Mouse (Mus musculus) ovary, postnatal 36 days (tissue): ENCODE measurements at regions not wholly inside any gene's neighbourhood (a gene's known extent, or its start where the extent isn't known, plus 50 kb on each side); places are given as distances from the start of the nearest gene placed in this dataset.

Experiments used
- DNase-seq: peaks from one replicate; pipeline ENCODE4 v3.0.0; 2022; ENCODE audit warnings: low spot score, mixed read lengths

- DNase-seq, result no peak
Observed at GRCm38 (mm10) chr14:102621546-102621945, 360.9 kb downstream of the Kctd12 start.

GRCm38 (mm10) chr14:102619056-102619455 lies 363.4 kb downstream of the Kctd12 start:
- DNase-seq, result no peak

GRCm38 (mm10) chr14:102615588-102616309 lies 366.7 kb downstream of the Kctd12 start:
- no peak for DNase-seq

- no peak for DNase-seq
Observed at GRCm38 (mm10) chr14:102606055-102606454, 376.4 kb downstream of the Kctd12 start.

GRCm38 (mm10) chr14:102594850-102595249 lies 387.6 kb downstream of the Kctd12 start:
- no peak for DNase-seq

DNA sequence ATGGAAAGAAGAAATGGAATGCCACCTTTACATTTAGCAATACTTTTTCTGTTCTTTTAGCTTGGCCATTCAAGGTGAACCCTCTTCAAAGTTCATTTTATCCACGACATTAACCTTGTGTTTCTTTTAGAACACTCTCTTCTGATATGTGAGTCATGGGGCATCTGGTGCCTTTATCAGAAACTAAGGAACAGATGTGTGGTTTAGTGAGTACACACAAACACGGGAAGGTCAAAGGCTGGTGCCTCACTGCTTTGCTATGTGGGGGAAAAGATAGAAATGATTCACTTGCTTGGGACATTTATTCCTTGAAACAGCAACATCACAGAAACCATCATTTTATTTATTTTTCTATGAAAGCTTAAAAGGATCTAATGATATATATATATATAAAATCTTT lies 428.7 kb downstream of the Kctd12 start:
- DNase-seq, result no peak

GRCm38 (mm10) chr14:102552598-102552997 lies 429.8 kb downstream of the Kctd12 start:
- no peak for DNase-seq

- DNase-seq, result no peak
Observed at GRCm38 (mm10) chr14:102524894-102525577, 457.4 kb downstream of the Kctd12 start.

DNA sequence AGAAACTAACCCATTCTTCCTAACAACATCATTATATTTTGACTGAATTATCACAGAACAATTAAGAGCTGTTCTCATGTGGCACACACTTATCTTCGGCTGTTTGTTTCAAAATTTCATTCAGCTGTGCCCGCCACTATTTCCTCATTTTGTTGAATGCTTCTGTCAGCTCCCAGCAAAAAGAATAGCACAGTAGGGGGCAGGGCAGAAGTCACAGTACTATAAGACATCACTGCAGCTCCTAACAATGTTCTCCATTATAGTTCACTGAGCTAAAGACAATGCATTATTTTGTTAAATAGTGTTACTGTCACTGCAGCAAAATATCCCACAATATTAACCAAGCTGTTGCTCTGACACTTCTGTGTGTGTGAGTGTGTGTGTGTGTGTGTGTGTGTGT lies 465.7 kb downstream of the Kctd12 start:
- no peak for DNase-seq

DNA sequence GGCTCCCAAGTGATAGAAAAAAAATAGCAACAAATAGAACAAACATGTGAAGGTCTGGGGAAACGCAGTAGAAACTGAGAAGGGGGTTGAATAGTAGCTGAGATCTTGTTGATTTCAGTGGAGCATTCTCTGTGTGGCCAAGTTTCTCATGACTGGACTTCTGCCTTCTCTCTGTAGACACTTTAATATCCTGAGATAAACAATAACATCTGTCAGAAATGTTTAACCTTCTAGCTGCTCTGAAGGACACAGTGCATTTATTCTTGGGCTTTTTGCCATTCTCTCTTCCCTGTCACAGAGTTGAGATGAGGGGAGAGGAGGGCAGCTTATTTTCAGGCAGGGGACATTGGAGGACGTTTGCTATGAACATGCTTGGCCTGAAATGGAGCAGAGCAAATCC lies 467.9 kb downstream of the Kctd12 start:
- DNase-seq, result no peak

GRCm38 (mm10) chr14:102512651-102513050 lies 469.8 kb downstream of the Kctd12 start:
- no peak for DNase-seq

- no peak for DNase-seq
Observed at GRCm38 (mm10) chr14:102511691-102512383, 470.6 kb downstream of the Kctd12 start.

DNA sequence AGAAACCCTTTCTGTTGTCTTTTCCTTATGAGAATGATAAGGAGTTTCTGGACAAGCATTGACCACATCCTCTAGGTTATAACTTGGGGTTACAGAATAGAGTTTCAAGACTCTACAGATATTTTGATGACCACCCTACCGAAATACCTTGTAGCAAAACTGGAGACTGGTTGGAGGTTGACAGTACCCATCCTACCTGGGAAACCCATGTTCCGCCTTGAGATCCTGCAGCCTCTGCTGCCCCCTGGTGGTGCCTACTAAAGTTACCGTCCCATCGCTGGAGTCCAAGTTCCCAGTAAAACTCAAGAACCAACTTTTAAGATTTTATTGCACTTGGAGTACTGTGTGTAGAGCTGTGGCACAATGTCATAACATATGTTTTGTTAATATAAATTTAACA lies 472.1 kb downstream of the Kctd12 start:
- peak; percentile 56 for DNase-seq

GRCm38 (mm10) chr14:102505696-102506321 lies 476.6 kb downstream of the Kctd12 start:
- no peak for DNase-seq

- no peak for DNase-seq
Observed at GRCm38 (mm10) chr14:102497179-102497578, 485.3 kb downstream of the Kctd12 start.

GRCm38 (mm10) chr14:102492376-102492775 lies 490.1 kb downstream of the Kctd12 start:
- no peak for DNase-seq

- no peak for DNase-seq
Observed at GRCm38 (mm10) chr14:102491205-102491604, 491.2 kb downstream of the Kctd12 start.

DNA sequence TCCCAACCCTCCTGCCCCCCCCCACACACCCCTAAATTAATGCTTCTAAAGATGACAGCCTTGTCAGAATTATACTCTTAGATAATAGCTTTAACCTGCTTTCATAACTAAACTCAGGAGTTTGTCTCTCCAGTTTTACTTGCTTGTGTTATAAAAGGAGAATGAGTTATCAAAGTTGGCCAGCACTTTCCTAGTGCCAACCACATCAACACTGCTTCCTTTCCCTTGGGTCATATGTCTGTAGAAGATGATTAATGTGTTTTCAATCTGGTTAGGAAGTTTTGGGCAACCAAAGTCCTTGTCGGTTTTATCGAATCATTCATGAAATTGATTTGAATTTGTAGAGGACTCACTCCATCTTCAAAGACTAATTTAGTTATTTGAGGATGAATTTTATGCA lies 505.3 kb downstream of the Kctd12 start:
- no peak for DNase-seq

GRCm38 (mm10) chr14:102469326-102469725 lies 513.1 kb downstream of the Kctd12 start:
- DNase-seq, result no peak

DNA sequence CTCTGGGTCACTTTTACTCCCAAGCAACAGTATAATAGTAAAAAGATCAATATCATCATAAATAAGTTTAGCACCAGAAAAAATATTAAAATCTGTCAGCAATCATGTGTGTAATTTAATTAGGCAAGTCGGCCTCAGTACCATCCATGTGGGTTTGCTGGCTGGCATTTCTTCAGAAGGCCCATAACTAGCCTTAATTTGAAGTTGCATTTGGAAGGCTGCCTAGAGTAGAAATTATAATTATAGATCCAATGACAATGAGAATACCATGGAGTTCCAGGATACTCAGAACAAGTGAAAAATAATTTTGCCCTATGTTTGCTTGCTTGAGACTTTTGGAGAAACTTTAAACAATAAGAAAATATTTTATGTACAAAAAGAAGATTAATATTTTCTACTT lies 521.4 kb downstream of the Kctd12 start:
- DNase-seq, result no peak

DNA sequence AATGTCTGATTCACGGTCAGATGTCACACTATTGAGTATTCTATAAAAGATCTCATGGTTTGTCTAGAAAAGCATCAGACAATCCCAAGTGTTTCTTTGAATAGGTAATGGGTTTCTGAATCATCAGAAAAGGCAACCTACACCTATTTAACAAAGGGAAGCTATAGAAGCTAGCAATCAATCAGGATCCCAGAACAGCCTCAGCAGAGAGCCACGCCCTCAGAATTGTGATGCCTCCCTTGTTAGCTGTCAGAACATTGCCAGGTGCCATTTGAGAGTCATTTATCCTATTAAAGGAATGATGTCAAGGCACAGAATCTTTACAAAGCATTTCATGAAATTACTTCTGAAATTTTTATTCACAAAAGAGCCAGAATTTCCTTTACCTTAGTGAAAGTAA lies 542.7 kb downstream of the Kctd12 start:
- no peak for DNase-seq

DNA sequence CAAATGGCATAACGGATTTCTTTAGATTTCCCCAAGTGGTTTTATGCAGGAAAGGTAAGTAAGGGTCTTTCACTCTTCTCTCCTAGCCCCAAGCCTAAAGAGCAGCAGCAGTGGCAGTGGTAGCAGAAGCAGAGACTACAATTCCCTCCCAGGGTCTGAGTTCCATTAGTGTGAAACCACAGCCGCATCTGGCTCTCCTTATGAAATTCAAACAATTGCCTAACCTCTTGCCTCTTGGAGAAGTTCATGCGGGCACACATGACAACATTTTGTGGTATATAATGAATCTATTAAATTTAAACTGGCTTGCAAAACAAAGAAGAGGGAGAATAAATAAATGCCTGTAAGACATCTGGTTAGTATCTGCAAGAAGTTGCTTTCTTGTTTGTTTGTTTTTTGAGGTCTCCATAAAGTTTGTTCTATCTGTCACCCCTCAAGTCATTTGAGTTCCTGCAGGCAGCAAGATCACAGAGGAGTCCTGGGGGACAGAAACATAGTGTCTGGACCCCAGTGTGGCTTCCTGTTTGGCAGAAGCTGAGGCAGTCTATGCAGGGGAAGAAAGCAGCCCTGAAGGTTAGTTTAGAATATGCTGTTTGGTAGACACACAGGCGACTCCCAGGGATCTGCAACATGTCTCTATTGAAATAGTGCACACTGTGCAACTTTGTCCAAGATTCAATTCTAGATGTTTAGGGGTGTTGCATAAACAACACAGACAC lies 578.9 kb downstream of the Kctd12 start:
- no peak for DNase-seq
